Mouse (Mus musculus) urinary bladder, postnatal 25 days (tissue): ENCODE data around the gene Gm973.
"Not testable (repeated sequence)": the region's sequence is repeated elsewhere in the genome, so short reads cannot be mapped to it uniquely, and the experiment has no call there.

Source experiments
- DNase-seq: peaks from one replicate; pipeline ENCODE4 v3.0.0; 2022; ENCODE audit warnings: low spot score

Gene Gm973

GRCm38 (mm10) chr1:59589271-59589670 is 73.2 kb downstream of the Gm973 start:
- DNase-seq = no peak

DNA sequence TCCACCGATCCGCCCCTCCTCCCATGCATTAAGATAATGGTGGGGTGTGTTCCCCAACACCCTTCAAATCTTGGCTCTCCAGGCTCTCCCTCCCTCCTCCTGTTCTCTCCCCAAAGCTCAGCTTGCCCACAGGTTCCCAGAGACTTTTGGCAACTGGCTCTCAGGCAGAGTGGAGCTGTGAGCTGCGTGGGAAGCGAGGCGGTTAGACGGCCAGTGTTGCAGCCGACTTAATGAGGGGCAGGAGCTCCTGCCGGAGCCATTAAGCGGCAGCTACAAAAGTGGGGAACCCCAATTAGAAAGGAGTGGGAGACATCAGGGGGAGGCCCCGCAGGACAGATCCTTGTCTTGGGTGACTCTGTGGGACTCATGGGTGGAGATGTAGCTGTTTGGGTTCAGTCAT is 76.3 kb downstream of the Gm973 start:
- DNase-seq = no peak

DNA sequence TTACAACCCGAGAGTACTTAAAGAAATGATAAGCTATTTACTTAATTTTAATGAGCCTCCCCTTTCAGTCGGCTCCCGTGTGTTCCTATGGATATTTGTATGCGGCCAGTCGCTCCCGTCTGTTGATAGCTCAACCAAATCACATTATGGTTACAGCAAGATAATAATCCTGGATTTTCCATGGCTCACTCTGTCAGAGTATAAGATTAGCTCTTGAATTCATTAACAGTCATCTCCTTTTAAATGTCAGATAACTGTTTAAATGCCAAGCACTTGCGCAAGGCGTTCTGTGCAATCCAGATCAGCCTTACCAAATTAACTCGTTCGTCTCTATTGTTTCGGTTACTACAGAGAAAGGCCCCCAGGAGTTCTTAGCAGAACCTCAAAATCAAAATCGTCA is 76.8 kb downstream of the Gm973 start:
- no peak for DNase-seq

- no peak for DNase-seq
These were observed 77.6 kb downstream of the Gm973 start for GRCm38 (mm10) chr1:59593622-59594035.

GRCm38 (mm10) chr1:59594586-59595266 is 78.7 kb downstream of the Gm973 start:
- no peak for DNase-seq

DNA sequence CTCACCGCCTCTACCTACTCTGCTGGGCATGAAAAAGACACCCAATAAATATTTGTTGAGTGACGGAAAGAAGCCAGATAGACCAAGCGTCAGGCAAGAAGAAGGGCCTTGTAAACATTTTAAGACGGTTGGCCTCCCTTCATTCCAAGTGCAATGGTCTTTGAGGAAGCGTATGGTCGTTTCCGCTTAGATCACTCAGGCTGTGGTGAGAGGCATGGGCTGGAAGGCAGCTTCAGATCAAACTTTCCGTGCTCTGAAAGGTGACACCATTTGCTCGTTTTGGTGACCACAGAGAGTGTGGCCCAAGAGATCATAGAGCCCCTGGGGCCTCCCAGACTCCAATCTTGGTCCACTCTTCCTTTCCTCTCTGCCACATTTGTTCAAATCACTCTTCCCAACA is 79.5 kb downstream of the Gm973 start:
- DNase-seq = no peak

DNA sequence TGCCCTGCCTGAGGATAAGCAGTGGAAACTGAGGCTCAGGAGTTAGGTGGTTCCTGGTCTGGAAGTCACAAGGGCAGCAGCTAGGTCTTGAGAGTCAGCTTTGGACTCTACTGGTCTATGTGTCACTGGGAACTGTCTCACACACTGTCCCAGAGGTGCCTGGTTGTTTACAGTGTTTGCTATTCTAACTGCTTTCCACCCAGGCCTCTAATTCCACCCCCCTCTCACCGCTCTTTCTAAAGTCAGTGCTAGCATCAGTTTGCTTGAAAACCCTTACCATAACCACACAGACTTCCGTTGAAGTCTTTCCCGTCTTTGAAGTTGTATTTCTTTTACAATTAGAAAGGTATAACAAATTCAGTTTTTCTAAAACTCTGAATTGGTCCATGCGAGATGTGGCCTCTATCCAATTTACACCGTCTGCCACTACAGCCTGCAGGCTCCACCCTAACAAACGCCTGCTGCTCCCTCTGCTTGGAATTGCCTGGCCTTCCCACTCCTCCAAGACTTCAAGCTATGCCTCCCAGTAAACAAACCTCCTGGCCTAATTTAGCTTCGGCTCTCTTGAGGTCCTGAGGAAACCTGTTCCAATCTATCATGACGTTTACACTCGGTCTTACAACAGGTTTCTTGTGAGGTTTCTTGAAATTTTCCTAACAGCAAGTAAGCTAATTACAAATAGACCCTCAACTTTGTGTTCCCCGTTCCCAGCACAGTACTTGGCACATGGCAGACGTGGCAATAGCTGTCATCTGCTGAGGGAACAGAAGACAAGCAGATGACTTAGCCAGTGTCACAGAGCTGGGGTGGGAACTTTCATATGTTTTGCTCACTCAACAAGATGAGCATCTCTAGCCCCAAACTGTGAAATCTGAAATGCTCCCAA is 86.7 kb downstream of the Gm973 start:
- no peak for DNase-seq

GRCm38 (mm10) chr1:59603417-59603712 is 87.3 kb downstream of the Gm973 start:
- DNase-seq = no peak

DNA sequence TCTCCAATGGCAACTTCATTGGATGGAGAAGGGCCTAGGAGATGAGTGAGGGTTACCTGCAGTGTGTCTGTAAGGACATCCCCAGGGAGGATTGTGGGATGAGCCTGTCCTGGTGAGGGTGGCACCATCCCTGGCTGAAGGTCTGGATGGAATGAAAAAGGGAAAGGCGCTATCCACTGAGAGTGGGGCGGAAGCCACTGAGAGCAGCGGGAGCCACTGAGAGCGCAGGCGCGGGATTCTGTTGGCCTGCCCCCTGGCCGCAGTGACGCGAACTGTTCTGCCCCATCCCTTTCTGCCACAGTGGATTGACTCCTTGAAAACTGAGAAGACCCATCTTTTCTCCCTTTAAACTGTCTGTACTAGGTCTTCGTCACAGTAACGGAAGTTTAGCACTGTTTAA is 87.8 kb downstream of the Gm973 start:
- no peak for DNase-seq

- no peak for DNase-seq
These were observed 90.4 kb downstream of the Gm973 start for GRCm38 (mm10) chr1:59606479-59606878.

- no peak for DNase-seq
These were observed 91.0 kb downstream of the Gm973 start for GRCm38 (mm10) chr1:59607071-59607470.

DNA sequence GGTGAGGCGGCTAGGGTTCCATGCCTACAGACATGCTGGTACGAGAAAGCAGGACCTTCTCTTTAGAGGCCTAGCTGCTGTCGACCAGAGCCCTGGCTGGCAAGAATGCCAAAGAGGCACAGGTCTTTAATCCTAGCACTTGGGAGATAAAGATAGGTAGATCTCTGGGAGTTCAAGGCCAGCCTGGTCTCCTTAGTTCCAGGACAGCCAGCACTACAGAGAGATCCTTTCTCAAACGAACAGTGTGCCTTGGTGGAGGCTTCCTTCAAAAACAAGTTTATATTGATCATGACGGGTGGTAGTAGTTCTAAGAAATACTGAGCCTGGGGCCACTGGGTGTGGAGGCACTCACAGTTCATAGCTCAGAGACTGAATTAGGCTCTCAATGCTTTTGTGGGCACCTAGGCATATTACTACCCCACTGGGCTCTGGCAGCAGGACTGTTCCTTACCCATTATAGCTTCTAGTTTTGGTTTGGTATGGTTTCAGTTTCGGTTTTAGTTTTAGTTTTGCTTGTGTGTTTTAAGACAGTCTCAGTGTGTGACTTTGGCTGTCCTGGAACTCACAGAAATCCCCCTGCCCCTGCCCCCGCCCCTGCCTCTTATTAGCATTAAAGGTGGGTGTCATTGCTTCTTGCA is 92.2 kb downstream of the Gm973 start:
- no peak for DNase-seq

GRCm38 (mm10) chr1:59608920-59609319 is 92.9 kb downstream of the Gm973 start:
- no peak for DNase-seq

DNA sequence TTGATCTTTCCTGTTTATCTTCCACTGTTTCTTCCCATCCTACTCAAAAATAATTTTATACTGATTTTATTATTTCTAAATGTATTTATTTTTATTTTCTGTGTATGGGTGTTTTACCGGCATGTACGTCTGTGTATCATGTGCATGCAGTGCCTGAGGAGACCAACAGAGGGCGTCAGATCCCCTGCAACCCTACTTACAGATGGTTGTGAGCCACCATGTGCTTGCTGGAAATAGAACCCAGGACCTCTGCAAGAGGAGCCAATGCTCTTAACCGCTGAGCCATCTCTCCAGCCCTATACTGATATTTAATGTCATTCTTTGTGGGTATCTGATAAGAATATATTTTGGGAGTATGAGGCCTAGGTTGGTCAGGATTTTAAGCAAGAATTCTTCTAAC is 93.4 kb downstream of the Gm973 start:
- DNase-seq = no peak

- no peak for DNase-seq
These were observed 93.8 kb downstream of the Gm973 start for GRCm38 (mm10) chr1:59609896-59610295.

DNA sequence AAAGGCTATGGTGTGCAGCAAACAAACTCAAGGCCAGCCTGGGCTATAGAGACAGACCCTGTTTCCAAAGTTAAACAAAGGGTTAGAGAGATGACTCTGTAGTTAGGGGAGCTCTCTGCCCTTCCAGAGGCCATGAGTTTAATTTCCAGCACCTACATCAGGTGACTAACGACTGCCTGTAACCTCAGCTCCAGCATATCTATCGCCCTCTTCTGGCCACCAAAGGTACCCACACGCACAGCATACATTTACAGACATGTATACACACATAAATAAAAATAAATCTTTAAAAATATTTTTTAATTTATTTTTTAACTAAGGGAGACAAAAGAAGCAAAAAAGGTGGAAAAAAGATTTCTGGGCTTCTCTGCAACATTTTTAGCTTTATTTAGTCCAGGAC is 94.9 kb downstream of the Gm973 start:
- DNase-seq = no peak

DNA sequence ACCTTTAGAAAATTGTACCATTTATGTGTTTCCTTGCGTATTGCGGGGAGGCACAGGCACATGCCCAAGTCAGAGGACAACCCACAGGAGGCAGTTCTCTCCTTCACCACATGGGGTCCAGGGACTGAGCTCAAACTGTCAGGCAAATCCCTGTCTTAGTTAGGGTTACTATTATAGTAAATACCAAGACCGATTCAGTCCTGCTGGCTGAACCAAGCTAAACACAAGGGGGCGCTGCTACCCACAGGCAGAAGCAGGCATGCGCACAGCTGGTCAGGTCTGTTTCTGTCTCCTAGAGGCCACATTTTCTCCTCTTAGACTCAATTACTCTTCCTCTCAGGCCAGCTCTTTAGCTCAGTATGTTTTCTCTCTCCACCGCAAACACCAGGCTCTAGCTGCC is 97.7 kb downstream of the Gm973 start:
- DNase-seq = peak; percentile 41

GRCm38 (mm10) chr1:59615021-59615420 is 99.0 kb downstream of the Gm973 start:
- DNase-seq = no peak

DNA sequence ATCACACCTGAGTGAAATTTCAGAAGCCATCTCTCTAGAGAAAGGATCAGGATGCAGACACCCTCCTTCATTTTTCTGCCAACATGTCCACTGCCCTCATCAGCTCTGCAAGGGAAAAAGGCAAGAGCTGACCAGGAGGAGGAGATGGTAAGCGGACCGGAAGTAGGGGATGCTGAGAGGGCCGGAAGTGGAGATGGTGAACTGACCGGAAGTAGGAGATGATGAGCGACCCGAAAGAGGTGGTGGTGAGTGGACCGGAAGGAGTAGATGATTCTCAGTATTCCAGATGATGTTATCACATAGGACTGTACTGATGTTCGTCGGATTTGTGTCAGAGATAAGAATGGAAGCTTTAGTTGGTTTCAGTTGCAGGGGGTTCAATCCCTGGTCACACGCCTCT is 103.1 kb downstream of the Gm973 start:
- DNase-seq = no peak

DNA sequence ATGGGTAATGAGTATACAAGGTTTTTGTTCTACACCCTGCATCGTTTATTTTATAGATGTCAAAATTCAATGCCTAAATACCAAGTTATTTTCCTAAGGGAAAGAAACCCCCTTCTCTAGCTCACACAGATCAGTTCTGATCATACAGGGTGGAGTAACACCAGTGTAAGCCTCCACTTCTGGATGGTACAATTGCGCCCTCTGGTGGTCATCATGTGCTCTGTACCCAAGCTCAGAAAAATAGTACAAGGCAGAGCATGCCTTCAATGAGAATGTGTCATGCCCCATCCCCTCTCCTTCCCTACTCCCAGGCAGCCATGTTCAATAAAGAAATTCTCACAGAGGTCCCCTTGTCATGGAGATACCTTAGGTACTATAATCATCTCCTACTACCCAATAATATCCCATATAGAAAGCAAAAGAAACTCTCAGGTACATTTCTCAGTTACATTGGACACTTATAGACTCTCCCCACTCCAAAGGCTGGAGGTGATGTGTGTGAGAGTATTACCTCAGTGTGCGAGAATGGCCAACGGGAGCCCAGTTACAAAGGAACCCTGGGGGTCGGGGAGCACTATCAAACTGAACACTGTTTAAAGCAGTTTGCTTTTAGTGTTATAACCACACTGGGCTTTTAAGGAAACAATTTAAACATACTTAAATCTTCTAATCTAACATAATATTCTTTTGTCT is 107.4 kb downstream of the Gm973 start:
- DNase-seq = peak; percentile 70

- DNase-seq = no peak
These were observed 109.3 kb downstream of the Gm973 start for GRCm38 (mm10) chr1:59625410-59625809.

DNA sequence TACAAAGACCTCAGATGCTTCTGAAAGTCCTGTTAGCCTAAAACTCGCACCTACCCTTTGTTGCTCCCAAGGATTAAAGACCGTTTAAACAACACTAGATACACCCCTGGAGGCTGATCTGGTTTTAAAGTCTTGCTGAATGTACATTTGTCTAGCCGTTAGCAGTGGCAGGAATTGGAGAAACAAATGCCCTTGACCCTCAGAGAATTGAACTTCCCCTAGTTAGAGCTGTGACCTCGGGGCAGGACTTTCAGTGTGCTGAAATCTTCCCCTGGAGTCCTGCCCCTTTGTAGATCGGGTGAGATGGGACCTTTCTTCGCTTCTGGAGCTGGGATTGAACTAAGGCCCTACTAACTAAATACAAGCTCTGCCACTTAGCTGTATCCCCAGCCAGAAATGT is 113.1 kb downstream of the Gm973 start:
- DNase-seq = no peak

DNA sequence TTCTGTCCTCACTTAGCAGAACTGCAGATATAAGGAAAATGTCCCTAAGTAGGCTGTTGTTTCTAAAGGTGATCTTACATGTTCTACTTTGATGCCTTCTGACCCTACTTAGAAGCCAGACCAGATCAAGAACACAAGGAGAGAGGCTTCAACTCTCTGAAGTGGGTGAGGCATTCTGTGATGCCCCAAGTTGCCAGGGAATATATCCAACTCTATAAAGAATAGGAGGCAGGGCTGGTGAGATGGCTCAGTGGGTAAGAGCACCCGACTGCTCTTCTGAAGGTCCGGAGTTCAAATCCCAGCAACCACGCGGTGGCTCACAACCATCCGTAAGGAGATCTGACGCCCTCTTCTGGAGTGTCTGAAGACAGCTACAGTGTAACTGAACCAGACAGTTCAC is 114.3 kb downstream of the Gm973 start:
- not testable (repeated sequence) for DNase-seq
